Mouse (Mus musculus) frontal cortex, postnatal 36 days (tissue): Measurements from ENCODE around the gene Abca7.
A peak's percentile ranks its signal among the peaks of the same experiment; 100 is the strongest.
"Not testable (repeated sequence)": the region's sequence is repeated elsewhere in the genome, so short reads cannot be mapped to it uniquely, and the experiment has no call there.

Experiments
- DNase-seq, 2 experiments: peaks; one replicate each; pipeline ENCODE4 v3.0.0; 2022; ENCODE audit warnings: low spot score in 2 of 2

The Abca7 gene

GRCm38 (mm10) chr10:80020603-80021319 is 24.5 kb downstream of the Abca7 start:
- no peak for DNase-seq

GRCm38 (mm10) chr10:80021320-80021641 is 25.0 kb downstream of the Abca7 start:
- DNase-seq = no peak

- no peak for DNase-seq
Measured at GRCm38 (mm10) chr10:80022164-80022563, 25.9 kb downstream of the Abca7 start.

GRCm38 (mm10) chr10:80022806-80023205 is 26.5 kb downstream of the Abca7 start:
- DNase-seq = no peak

GRCm38 (mm10) chr10:80023758-80024157 is 27.5 kb downstream of the Abca7 start:
- DNase-seq = no peak

- no peak for DNase-seq
Measured at GRCm38 (mm10) chr10:80024229-80025043, 28.1 kb downstream of the Abca7 start.

- DNase-seq = no peak
Measured at GRCm38 (mm10) chr10:80025044-80025347, 28.7 kb downstream of the Abca7 start.

GRCm38 (mm10) chr10:80025463-80025862 is 29.2 kb downstream of the Abca7 start:
- DNase-seq = no peak

GRCm38 (mm10) chr10:80025889-80026288 is 29.6 kb downstream of the Abca7 start:
- no peak for DNase-seq

GRCm38 (mm10) chr10:80027681-80028520 is 31.6 kb downstream of the Abca7 start:
- DNase-seq = no peak

- DNase-seq = no peak
Measured at GRCm38 (mm10) chr10:80028521-80028846, 32.2 kb downstream of the Abca7 start.

- DNase-seq = no peak
Measured at GRCm38 (mm10) chr10:80030191-80030590, 33.9 kb downstream of the Abca7 start.

- no peak for DNase-seq
Measured at GRCm38 (mm10) chr10:80030736-80031135, 34.4 kb downstream of the Abca7 start.

GRCm38 (mm10) chr10:80032799-80033480 is 36.6 kb downstream of the Abca7 start:
- DNase-seq = no peak

GRCm38 (mm10) chr10:80033511-80034391 is 37.5 kb downstream of the Abca7 start:
- peak in 1 of 2 experiments; percentile 34 for DNase-seq

GRCm38 (mm10) chr10:80035148-80035547 is 38.9 kb downstream of the Abca7 start:
- DNase-seq = no peak

- DNase-seq = no peak
Measured at GRCm38 (mm10) chr10:80035686-80036085, 39.4 kb downstream of the Abca7 start.

GRCm38 (mm10) chr10:80036832-80037231 is 40.5 kb downstream of the Abca7 start:
- DNase-seq = no peak

- peak; percentile 97 to 99 for DNase-seq
Measured at GRCm38 (mm10) chr10:80039559-80039979, 43.3 kb downstream of the Abca7 start, which contains the start of gene Polr2e. Gene Polr2e (minus strand): TSS chr10:80039795.

- DNase-seq = not testable (repeated sequence)
Measured at GRCm38 (mm10) chr10:80041409-80042060, 45.2 kb downstream of the Abca7 start.
